Mouse (Mus musculus) hematopoietic stem cell, adult 5-6 weeks (primary cell): ENCODE data around the gene Psap. TPM values are rescaled to one million over a fixed set of nuclear protein-coding genes. Genes with fewer than 3 reads are reported as not detected.

Experiments
- ATAC-seq, 2 experiments: fragments of 125-278 bp in 1 of 2; replicated peaks in 1 of 2; 2 replicates each; pipeline ENCODE4 v1.8.0; 2016 to 2017; ENCODE audit warnings: inconsistent platforms in 2 of 2, mild to moderate bottlenecking in 2 of 2, moderate number of reproducible peaks in 2 of 2, low read depth in 1 of 2, moderate TSS enrichment in 1 of 2; ENCODE audit not compliant: low FRiP score in 2 of 2, poor library complexity in 2 of 2, severe bottlenecking in 2 of 2, insufficient read depth in 1 of 2, low TSS enrichment in 1 of 2
- total RNA-seq: library from RNA; stranded (forward); fragments of 172-1452, 232-1000 nt; gene quantifications from 2 replicates; pipeline ENCODE4 v1.2.3, GENCODE M21; 2017

Gene Psap
- total RNA-seq, 1 experiment from 2014 or later: 223 TPM

GRCm38 (mm10) chr10:60281571-60282050 is 4.2 kb downstream of the Psap start:
- ATAC-seq: no peak

- ATAC-seq: no peak
Measured at GRCm38 (mm10) chr10:60282116-60283014, 4.9 kb downstream of the Psap start.

- peak; percentile 14 to 40; a peak in 3 of 4 replicates for ATAC-seq
Measured at GRCm38 (mm10) chr10:60284248-60284647, 6.8 kb downstream of the Psap start.

- 0 out of 4 replicates have a peak, but pooled peaks have one; percentile 6 to 16 for ATAC-seq
Measured at GRCm38 (mm10) chr10:60284676-60285111, 7.3 kb downstream of the Psap start.

- no peak for ATAC-seq
Measured at GRCm38 (mm10) chr10:60285183-60285582, 7.8 kb downstream of the Psap start.

- ATAC-seq: no peak
Measured at GRCm38 (mm10) chr10:60285676-60286372, 8.4 kb downstream of the Psap start.

GRCm38 (mm10) chr10:60286546-60286945 is 9.1 kb downstream of the Psap start:
- ATAC-seq: no peak

GRCm38 (mm10) chr10:60287161-60287560 is 9.7 kb downstream of the Psap start:
- no peak for ATAC-seq

- ATAC-seq: no peak
Measured at GRCm38 (mm10) chr10:60287726-60288125, 10.3 kb downstream of the Psap start.

GRCm38 (mm10) chr10:60289216-60289615 is 11.8 kb downstream of the Psap start:
- no peak for ATAC-seq

- ATAC-seq: peak; percentile 40 to 46
Measured at GRCm38 (mm10) chr10:60290026-60290738, 12.8 kb downstream of the Psap start.

- ATAC-seq: no peak
Measured at GRCm38 (mm10) chr10:60290739-60291110, 13.3 kb downstream of the Psap start.

GRCm38 (mm10) chr10:60292209-60292608 is 14.8 kb downstream of the Psap start:
- ATAC-seq: no peak

GRCm38 (mm10) chr10:60294621-60295020 is 17.2 kb downstream of the Psap start:
- no peak for ATAC-seq

GRCm38 (mm10) chr10:60295356-60295755 is 17.9 kb downstream of the Psap start:
- ATAC-seq: no peak

- ATAC-seq: no peak
Measured at GRCm38 (mm10) chr10:60296027-60296426, 18.6 kb downstream of the Psap start.

GRCm38 (mm10) chr10:60299636-60300035 is 22.2 kb downstream of the Psap start:
- ATAC-seq: no peak

- no peak for ATAC-seq
Measured at GRCm38 (mm10) chr10:60303419-60303818, 26.0 kb downstream of the Psap start.
